Mouse (Mus musculus): ENCODE measurements around the gene Fbxo24. TPM values are rescaled to one million over a fixed set of nuclear protein-coding genes. Genes with fewer than 3 reads are reported as not detected.

Fbxo24 gene
- 1 to 10 TPM in 3 of 4 experiments, under 1 TPM in 1; 0.90 to 5.5 (median 3.0) TPM for total RNA-seq (2022)

GRCm38 (mm10) chr5:137628498-137629305 lies at the start of gene Fbxo24, which contains the start of the genes Lrch4 and Gm20605:
Gene Fbxo24, minus strand, starts transcription at chr5:137629002.
Gene Lrch4, plus strand, starts transcription at chr5:137629121.
Gene Gm20605, plus strand, starts transcription at chr5:137629175.
- DNase-seq, result peak; percentile 100

- no peak for DNase-seq
These were observed 49.1 kb upstream of the Fbxo24 start for GRCm38 (mm10) chr5:137677859-137678258.

- DNase-seq, result no peak
These were observed 46.0 kb upstream of the Fbxo24 start for GRCm38 (mm10) chr5:137674786-137675185.

- DNase-seq, result no peak
These were observed 44.2 kb upstream of the Fbxo24 start for GRCm38 (mm10) chr5:137673015-137673414.

GRCm38 (mm10) chr5:137672361-137672760 lies 43.6 kb upstream of the Fbxo24 start:
- no peak for DNase-seq

- DNase-seq, result peak; percentile 94
These were observed 42.8 kb upstream of the Fbxo24 start for GRCm38 (mm10) chr5:137671443-137672240.

- no peak for DNase-seq
These were observed 41.4 kb upstream of the Fbxo24 start for GRCm38 (mm10) chr5:137670240-137670639.

GRCm38 (mm10) chr5:137668971-137669370 lies 40.2 kb upstream of the Fbxo24 start:
- DNase-seq, result no peak

- no peak for DNase-seq
These were observed 34.3 kb upstream of the Fbxo24 start for GRCm38 (mm10) chr5:137663057-137663456.

- DNase-seq, result peak; percentile 86
These were observed 31.4 kb upstream of the Fbxo24 start for GRCm38 (mm10) chr5:137660064-137660688.

- peak; percentile 64 for DNase-seq
These were observed 28.2 kb upstream of the Fbxo24 start for GRCm38 (mm10) chr5:137656977-137657376.

GRCm38 (mm10) chr5:137654746-137655145 lies 25.9 kb upstream of the Fbxo24 start:
- DNase-seq, result no peak

- DNase-seq, result no peak
These were observed 24.6 kb upstream of the Fbxo24 start for GRCm38 (mm10) chr5:137653366-137653765.

GRCm38 (mm10) chr5:137652474-137652873 lies 23.7 kb upstream of the Fbxo24 start:
- no peak for DNase-seq

- no peak for DNase-seq
These were observed 21.1 kb upstream of the Fbxo24 start for GRCm38 (mm10) chr5:137649669-137650571.

GRCm38 (mm10) chr5:137649251-137649650 lies 20.4 kb upstream of the Fbxo24 start:
- DNase-seq, result no peak

- DNase-seq, result no peak
These were observed 19.2 kb upstream of the Fbxo24 start for GRCm38 (mm10) chr5:137647827-137648601.

GRCm38 (mm10) chr5:137645652-137646091 lies 16.9 kb upstream of the Fbxo24 start, which contains the start of gene Irs3:
Gene Irs3, minus strand, starts transcription at chr5:137645714.
- no peak for DNase-seq

GRCm38 (mm10) chr5:137645091-137645651 lies 16.4 kb upstream of the Fbxo24 start:
- DNase-seq, result no peak

- no peak for DNase-seq
These were observed 15.7 kb upstream of the Fbxo24 start for GRCm38 (mm10) chr5:137644484-137644883.

All from adrenal gland, adult 8-10 months (tissue).